Mouse (Mus musculus) lung, postnatal 0 days (tissue): ENCODE measurements around the gene Itgb4.

ENCODE experiments used
- CTCF ChIP-seq: IDR thresholded peaks from 2 replicates; pipeline ENCODE4 v1.5.1; 2016; ENCODE audit warnings: antibody characterized with exemption, mild to moderate bottlenecking
- EP300 ChIP-seq: IDR thresholded peaks from 2 replicates; pipeline ENCODE4 v1.6.1; 2016; ENCODE audit warnings: antibody characterized with exemption, mild to moderate bottlenecking, control low read depth

- peak; percentile 49 for TF ChIP-seq CTCF
- TF ChIP-seq EP300, result no peak
These were observed 46.0 kb downstream of the Itgb4 start for GRCm38 (mm10) chr11:116020519-116020922.
